Mouse (Mus musculus) embryonic facial prominence, embryonic 11.5 days (tissue): Measurements from ENCODE around the gene E130309D02Rik. TPM values are rescaled to one million over a fixed set of nuclear protein-coding genes. Genes with fewer than 3 reads are reported as not detected.
A peak's percentile ranks its signal among the peaks of the same experiment; 100 is the strongest.

ENCODE experiments used
- ATAC-seq: fragments of 200-750 bp; cut with Nextera tagmentation; replicated peaks from 2 replicates; pipeline ENCODE4 v1.8.0; 2017; ENCODE audit warnings: low read depth; ENCODE audit not compliant: insufficient number of reproducible peaks, low FRiP score, low TSS enrichment
- DNase-seq: peaks from one replicate; pipeline ENCODE4 v3.0.0-alpha.2; 2015; ENCODE audit warnings: low spot score
- H3K27ac ChIP-seq: fragments of 300-500 bp; sonication (generic); replicated peaks from 2 replicates; pipeline ENCODE4 v1.5.1; 2014; ENCODE audit warnings: mild to moderate bottlenecking, low read depth, low read length, control low read depth
- H3K27me3 ChIP-seq: fragments of 300-500 bp; sonication (generic); 2 replicates; pipeline ENCODE4 v1.6.1; 2014; ENCODE audit warnings: mild to moderate bottlenecking, low read length, moderate library complexity, mixed read lengths; ENCODE audit not compliant: control insufficient read depth, insufficient read depth
- H3K36me3 ChIP-seq: fragments of 300-500 bp; sonication (generic); replicated peaks from 2 replicates; pipeline ENCODE4 v1.6.1; 2014; ENCODE audit warnings: low read depth, mild to moderate bottlenecking, low read length, moderate library complexity, mixed read lengths; ENCODE audit not compliant: control insufficient read depth, insufficient read depth
- H3K4me1 ChIP-seq: fragments of 300-500 bp; sonication (generic); 2 replicates; pipeline ENCODE4 v1.6.1; 2014; ENCODE audit warnings: low read length, mixed read lengths; ENCODE audit not compliant: control insufficient read depth, insufficient read depth
- H3K4me2 ChIP-seq: fragments of 300-500 bp; sonication (generic); 2 replicates; pipeline ENCODE4 v1.6.1; 2014; ENCODE audit warnings: low read depth, mild to moderate bottlenecking, control low read depth, low read length, moderate library complexity
- H3K4me3 ChIP-seq: fragments of 300-500 bp; sonication (generic); 2 replicates; pipeline ENCODE4 v1.5.1; 2014; ENCODE audit warnings: low read depth, low read length, control low read depth
- H3K9ac ChIP-seq: fragments of 300-500 bp; sonication (generic); replicated peaks from 2 replicates; pipeline ENCODE4 v1.6.1; 2014; ENCODE audit warnings: mild to moderate bottlenecking, control low read depth, low read length
- H3K9me3 ChIP-seq: fragments of 300-500 bp; sonication (generic); replicated peaks from 2 replicates; pipeline ENCODE4 v1.6.1; 2016; ENCODE audit warnings: mild to moderate bottlenecking, low read length, inconsistent platforms, mixed read lengths; ENCODE audit not compliant: control insufficient read depth
- WGBS: fragments of 180-500 bp; shearing (Covaris S2); extraction: QIAGEN DNeasy Blood & Tissue Kit; methylation state at CpG from one replicate; pipeline ENCODE4 v1.1.7; 2014; 5-methylcytosine and 5-hydroxymethylcytosine counted together
- polyA plus RNA-seq: library from polyadenylated mRNA; unstranded; fragments of >200 nt; fragmentation: Nextera tagmentation; extraction: Ambion mirVana; gene quantifications from 2 replicates; pipeline ENCODE4 v1.2.1, GENCODE M21; 2014

The E130309D02Rik gene
- polyA plus RNA-seq, 1 experiment from 2014 or later = 35.5 TPM

DNA sequence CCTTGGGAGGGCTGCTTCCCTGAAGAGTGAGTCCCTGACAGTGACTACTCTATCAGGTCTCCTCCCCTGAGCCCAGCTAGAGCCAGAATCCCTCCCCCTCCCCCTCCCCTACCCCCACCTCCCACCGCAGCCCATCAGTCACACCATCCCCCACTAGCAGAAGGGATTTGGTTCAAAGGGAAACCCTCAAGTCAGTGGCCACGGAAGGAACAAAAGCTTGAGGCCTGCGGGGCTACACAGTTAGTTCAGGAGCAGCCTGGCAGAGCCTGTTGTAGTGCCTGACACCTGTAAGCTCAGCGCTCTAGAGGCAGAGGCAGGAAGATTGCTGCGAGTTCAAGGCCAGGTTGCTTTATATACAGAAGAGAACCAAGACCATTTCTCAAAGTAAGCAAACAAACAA is 40.9 kb upstream of the E130309D02Rik start:
- Histone ChIP-seq H3K9me3 (no peaks in the 10 kb centered on the region), H3K9ac (no peak overlapping the region), H3K4me3 (no peak overlapping the region), H3K4me1 (peaks cover 4% of the 10 kb centered on the region), H3K27me3 (peaks cover 7% of the 10 kb centered on the region), H3K4me2 (no peak overlapping the region), H3K27ac (no peak overlapping the region), H3K36me3 (no peaks in the 10 kb centered on the region)
- WGBS = 46% methylated on average over 5 of the region's 5 CpGs
- DNase-seq = no peak
- no peak for ATAC-seq

DNA sequence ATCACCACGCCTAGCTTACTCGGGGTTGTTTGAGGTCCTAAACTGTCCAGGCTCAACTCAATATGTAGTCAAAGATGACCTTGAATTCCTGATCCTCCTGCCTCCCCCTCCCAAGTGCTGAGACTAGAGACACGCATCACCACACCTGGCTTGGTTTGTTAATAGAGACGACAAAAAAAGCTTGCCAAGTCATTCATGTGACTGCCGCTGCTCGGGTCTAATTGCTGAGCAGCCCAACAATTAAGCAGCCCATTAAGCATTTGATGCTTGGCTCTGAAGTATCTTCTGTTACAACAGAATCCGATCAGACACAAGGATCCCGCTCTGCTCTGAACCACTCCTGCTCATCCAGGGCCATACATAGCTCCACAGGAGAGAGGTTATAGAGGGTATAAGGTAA is 31.2 kb upstream of the E130309D02Rik start:
- Histone ChIP-seq H3K4me1 (no peaks in the 10 kb centered on the region), H3K27ac (no peak overlapping the region), H3K27me3 (no peaks in the 10 kb centered on the region), H3K36me3 (no peaks in the 10 kb centered on the region), H3K9ac (no peak overlapping the region), H3K4me3 (no peak overlapping the region), H3K9me3 (no peaks in the 10 kb centered on the region), H3K4me2 (no peak overlapping the region)
- no peak for DNase-seq
- 76% methylated on average over 8 of the region's 8 CpGs for WGBS
- ATAC-seq = no peak

DNA sequence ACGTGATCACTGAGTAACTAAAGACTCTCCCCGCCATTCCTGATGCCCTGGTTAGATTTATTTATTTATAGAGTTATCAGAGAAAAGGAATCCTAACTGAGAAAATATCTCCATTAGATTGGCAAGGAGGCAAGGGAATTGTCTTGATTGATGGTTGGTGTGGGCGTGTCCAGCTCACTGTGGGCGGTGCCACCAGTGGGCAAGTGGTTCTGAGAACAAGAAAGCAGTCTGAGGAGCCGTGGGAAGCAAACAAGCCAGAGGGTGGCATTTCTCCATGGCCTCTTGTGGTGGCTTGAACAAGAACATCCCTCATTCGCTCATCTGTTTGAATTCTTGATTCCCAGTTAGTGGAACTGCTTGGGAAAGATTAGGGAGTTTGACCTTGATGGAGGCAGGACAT is 24.4 kb upstream of the E130309D02Rik start:
- H3K36me3 ChIP-seq = no peaks in the 10 kb centered on the region
- 51% methylated on average over 6 of the region's 6 CpGs for WGBS
- no peak overlapping the region for H3K4me3 ChIP-seq
- DNase-seq = no peak
- H3K27ac ChIP-seq = no peak overlapping the region
- no peak overlapping the region for H3K4me2 ChIP-seq
- no peak for ATAC-seq
- H3K9me3 ChIP-seq = no peaks in the 10 kb centered on the region
- no peaks in the 10 kb centered on the region for H3K27me3 ChIP-seq
- H3K9ac ChIP-seq = no peak overlapping the region
- no peaks in the 10 kb centered on the region for H3K4me1 ChIP-seq

DNA sequence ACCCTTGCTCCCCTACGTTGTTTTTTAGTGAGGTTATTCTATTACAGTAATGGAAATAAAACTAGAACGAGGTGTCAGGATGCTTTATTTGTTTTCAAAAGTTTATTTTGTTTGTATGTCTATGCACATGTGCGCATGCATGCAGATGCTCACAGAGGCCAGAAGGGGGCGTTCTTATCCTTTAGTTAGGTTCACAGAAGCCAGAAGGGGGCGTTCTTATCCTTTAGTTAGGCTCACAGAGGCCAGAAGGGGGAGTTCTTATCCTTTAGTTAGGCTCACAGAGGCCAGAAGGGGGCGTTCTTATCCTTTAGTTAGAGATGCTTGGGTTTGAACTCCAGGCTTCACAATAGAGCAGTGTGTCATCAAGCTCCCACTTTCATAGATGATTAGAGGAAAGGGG is 21.4 kb upstream of the E130309D02Rik start:
- DNase-seq (peak; percentile 26), ATAC-seq (no peak)
- no peak overlapping the region for H3K9ac ChIP-seq
- H3K4me3 ChIP-seq = no peak overlapping the region
- H3K36me3 ChIP-seq = no peaks in the 10 kb centered on the region
- H3K27me3 ChIP-seq = no peaks in the 10 kb centered on the region
- no peaks in the 10 kb centered on the region for H3K9me3 ChIP-seq
- no peaks in the 10 kb centered on the region for H3K4me1 ChIP-seq
- 66% methylated on average over 6 of the region's 6 CpGs for WGBS
- no peak overlapping the region for H3K4me2 ChIP-seq
- H3K27ac ChIP-seq = no peak overlapping the region

DNA sequence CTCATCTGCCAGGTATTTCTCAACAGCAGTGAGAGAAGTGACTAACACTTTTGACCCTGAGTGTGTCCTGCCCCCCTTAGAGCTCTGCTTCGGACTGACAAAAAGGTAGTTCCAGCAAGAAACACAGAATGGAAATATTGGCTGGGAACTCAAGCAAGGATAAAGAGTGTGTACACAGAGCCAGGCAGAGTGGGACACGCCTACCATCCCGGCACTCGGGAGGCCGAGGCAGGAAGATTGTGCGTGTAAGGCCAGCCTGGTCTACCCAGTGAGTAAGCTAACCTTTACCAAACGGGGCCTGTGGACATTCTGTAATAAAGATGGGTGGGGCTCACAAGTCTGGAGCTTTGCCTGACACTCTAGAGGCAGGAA is 19.9 kb upstream of the E130309D02Rik start:
- H3K9ac ChIP-seq = no peak overlapping the region
- no peaks in the 10 kb centered on the region for H3K4me1 ChIP-seq
- H3K4me3 ChIP-seq = no peak overlapping the region
- no peak for DNase-seq
- 80% methylated on average over 7 of the region's 7 CpGs for WGBS
- no peaks in the 10 kb centered on the region for H3K9me3 ChIP-seq
- H3K27me3 ChIP-seq = no peaks in the 10 kb centered on the region
- no peak overlapping the region for H3K27ac ChIP-seq
- no peak for ATAC-seq
- no peaks in the 10 kb centered on the region for H3K36me3 ChIP-seq
- no peak overlapping the region for H3K4me2 ChIP-seq

DNA sequence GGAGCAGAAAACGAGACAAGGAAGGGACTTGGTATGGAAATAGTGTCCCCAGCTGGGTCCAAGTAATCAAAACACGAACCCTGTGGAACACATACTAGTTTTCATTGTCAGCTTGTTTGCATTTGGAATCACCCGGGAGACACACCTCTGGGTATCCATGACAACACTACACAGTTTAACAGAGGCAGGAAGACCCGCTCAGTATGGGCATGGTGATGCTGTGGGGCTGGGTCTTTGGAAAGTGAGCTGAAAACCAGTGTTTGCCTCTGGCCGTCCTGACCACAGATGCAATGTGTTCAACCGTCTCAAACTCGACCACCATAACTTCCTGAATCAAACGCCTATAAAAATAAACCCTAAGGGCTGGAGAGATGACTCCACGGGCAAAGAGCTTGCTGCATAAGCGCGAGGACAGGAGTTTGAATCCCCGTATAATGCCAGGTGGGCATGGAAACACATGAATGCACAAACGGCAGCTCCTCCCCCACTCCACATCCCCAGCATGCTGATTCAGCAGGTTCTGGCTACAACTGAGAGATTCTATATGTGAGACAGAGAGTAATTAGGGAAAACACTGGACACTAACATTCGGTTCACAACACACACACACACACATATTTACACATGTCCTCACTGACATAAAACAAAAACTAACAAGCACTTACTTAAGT is 19.4 kb upstream of the E130309D02Rik start:
- Histone ChIP-seq H3K27ac (no peak overlapping the region), H3K4me1 (peaks cover 3% of the 10 kb centered on the region; the same call in 1 of the 2 replicates), H3K27me3 (no peaks in the 10 kb centered on the region), H3K9ac (no peak overlapping the region), H3K36me3 (no peaks in the 10 kb centered on the region), H3K9me3 (no peaks in the 10 kb centered on the region), H3K4me2 (no peak overlapping the region), H3K4me3 (no peak overlapping the region)
- no peak for ATAC-seq
- DNase-seq = no peak
- WGBS = 67% methylated on average over 14 of the region's 14 CpGs

DNA sequence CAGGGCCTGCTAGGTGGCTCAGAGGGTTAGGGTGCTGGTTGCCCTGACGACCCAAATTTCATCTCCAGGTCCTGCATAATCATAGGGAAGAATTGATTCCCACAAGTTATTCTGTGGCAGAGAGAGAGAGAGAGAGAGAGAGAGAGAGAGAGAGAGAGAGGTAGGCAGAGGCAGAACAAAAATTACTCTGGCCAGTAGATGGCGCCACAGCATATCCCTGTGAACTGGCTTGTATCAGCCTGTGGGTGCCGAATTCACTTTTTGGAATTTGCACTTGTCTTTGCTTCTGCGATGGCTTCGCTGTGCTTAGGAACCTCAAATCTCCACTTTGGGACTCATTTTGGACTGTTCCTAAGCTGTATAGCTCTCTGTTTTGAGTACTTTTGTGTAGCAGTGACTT is 18.7 kb upstream of the E130309D02Rik start:
- peaks cover 3% of the 10 kb centered on the region; the same call in 1 of the 2 replicates for H3K4me1 ChIP-seq
- no peaks in the 10 kb centered on the region for H3K36me3 ChIP-seq
- H3K27me3 ChIP-seq = no peaks in the 10 kb centered on the region
- ATAC-seq = no peak
- no peaks in the 10 kb centered on the region for H3K9me3 ChIP-seq
- WGBS = 24% methylated on average over 5 of the region's 5 CpGs
- no peak overlapping the region for H3K4me2 ChIP-seq
- no peak overlapping the region for H3K9ac ChIP-seq
- H3K27ac ChIP-seq = no peak overlapping the region
- DNase-seq = peak; percentile 80
- H3K4me3 ChIP-seq = no peak overlapping the region

DNA sequence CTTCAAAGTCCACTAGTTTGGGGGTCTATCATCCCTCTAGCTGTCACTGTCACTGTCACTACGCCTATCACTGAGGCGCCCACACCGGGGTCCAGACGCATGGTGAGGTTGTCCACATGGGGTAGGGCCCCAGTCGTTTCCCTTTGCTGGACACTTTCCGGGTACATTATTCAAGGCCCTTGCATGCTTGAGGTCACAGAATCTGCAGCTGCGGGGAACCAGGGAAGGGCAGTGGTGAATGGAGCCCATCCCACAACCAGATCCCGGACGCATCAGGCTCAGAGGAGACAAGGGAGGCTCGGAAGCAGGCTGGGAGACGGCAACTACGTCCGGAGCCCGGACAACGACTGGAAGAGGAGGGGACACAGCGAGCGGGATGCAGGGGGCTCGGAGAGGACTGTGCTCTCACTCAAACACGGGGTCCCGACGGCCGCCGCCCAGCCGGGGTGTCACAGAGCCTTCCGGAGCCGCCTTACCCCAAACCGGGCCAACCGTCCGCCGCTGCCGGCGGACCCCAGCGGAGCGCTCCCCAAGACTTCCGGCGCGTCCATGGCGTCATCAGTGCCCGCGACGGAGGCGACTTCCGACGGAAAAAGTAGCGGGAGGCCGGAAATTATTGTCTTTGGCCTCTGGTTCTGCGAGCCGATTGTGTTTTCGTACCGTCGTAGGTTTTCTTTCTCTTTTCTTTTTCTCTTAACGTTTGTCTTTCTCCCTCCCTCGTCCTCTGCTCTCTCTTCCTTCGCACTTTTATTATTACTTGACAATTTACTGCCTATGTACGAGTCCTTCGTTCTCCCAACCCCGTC is 13.7 kb upstream of the E130309D02Rik start, which contains the start of gene Zdhhc4:
Gene Zdhhc4 (minus strand): TSS at position 567 of the 806 bp plus-strand sequence.
- 1% methylated on average over 56 of the region's 57 CpGs for WGBS
- no peaks in the 10 kb centered on the region for H3K9me3 ChIP-seq
- H3K4me3 ChIP-seq = peak within 1 kb of the TSS; percentile 74
- H3K36me3 ChIP-seq = peaks cover 1% of the 10 kb centered on the region; the same call in 1 of the 2 replicates
- no peak within 1 kb of the TSS for H3K27ac ChIP-seq
- peak; percentile 60; the same call in 1 of the 2 replicates for ATAC-seq
- H3K27me3 ChIP-seq = no peaks in the 10 kb centered on the region
- H3K4me2 ChIP-seq = peak within 1 kb of the TSS; percentile 86
- H3K4me1 ChIP-seq = peaks cover 3% of the 10 kb centered on the region; the same call in 1 of the 2 replicates
- H3K9ac ChIP-seq = peak within 1 kb of the TSS; percentile 78
- peak; percentile 96 for DNase-seq
